ENCODE assay signal across 14 mouse cellular contexts in genomic region chr4:148878192-148878983, GRCm38 (mm10).
DNase-seq lines count a peak whose midpoint lies in the region; ATAC-seq and TF ChIP-seq lines count a peak whose summit lies in the region.
"Had no signal": no experiment of that assay in that cellular context is flagged by ENCODE, and none has a peak within 500 bp of the region (broad histone marks: within the 10 kb centered on the region; RNA-seq: fewer than 3 reads in every experiment).

No protein-coding gene starts in this region.

- 32% methylated on average over 11 of the region's 11 CpGs for WGBS in heart, embryonic 11.5 days (ENCODE audit: insufficient replicate concordance)
- WGBS in intestine, embryonic 16.5 days: 66% methylated on average over 11 of the region's 11 CpGs

- H3K36me3 ChIP-seq in heart, embryonic 11.5 days (ENCODE audit: control insufficient read depth, insufficient read depth, low read length): no peaks in the 10 kb centered on the region
- no peaks in the 10 kb centered on the region for H3K36me3 ChIP-seq in ES-Bruce4 (ENCODE audit: control insufficient read depth, insufficient read depth, low read length, poor library complexity, severe bottlenecking)
- no peaks in the 10 kb centered on the region for H3K36me3 ChIP-seq in intestine, embryonic 16.5 days (ENCODE audit: control insufficient read depth, insufficient read depth, low read length)
- H3K36me3 ChIP-seq: limb, embryonic 10.5 days; liver, embryonic 13.5 days had no signal

- no peak for TF ChIP-seq POLR2A in ES-Bruce4 (IDR thresholded peaks at IDR 0.05; ENCODE audit: insufficient read depth, low read length)

- peaks cover 68% of the 10 kb centered on the region for H3K4me1 ChIP-seq in heart, embryonic 11.5 days (ENCODE audit: control insufficient read depth, insufficient read depth, low read length)
- H3K4me1 ChIP-seq in ES-Bruce4 (ENCODE audit: control insufficient read depth, insufficient read depth, low read length): peaks cover 13% of the 10 kb centered on the region
- H3K4me1 ChIP-seq in intestine, embryonic 16.5 days (ENCODE audit: control insufficient read depth, insufficient read depth, low read length): peaks cover 14% of the 10 kb centered on the region

- no peak overlapping the region for H3K4me3 ChIP-seq in heart, embryonic 11.5 days (ENCODE audit: low read depth, low read length)
- H3K4me3 ChIP-seq in layer of hippocampus, adult 2 months: no peak overlapping the region
- no peak overlapping the region; the same call in 1 of the 2 replicates for H3K4me3 ChIP-seq in ES-Bruce4 (ENCODE audit: low read depth, low read length)
- H3K4me3 ChIP-seq in intestine, embryonic 16.5 days (ENCODE audit: low read length): no peak overlapping the region
- H3K4me3 ChIP-seq: limb, embryonic 10.5 days; liver, embryonic 13.5 days had no signal

- peak; percentile 50 for TF ChIP-seq CTCF in layer of hippocampus, adult 2 months (conservative IDR thresholded peaks at IDR 0.05)
- TF ChIP-seq CTCF in ES-Bruce4 (IDR thresholded peaks at IDR 0.05; ENCODE audit: low read depth, low read length): peak; percentile 62

- no peak overlapping the region; the same call in 1 of the 2 replicates for H3K9ac ChIP-seq in heart, embryonic 11.5 days (ENCODE audit: low read depth, low read length)
- H3K9ac ChIP-seq in ES-Bruce4 (ENCODE audit: low read depth, poor library complexity, severe bottlenecking): no peak overlapping the region
- no peak overlapping the region for H3K9ac ChIP-seq in intestine, embryonic 16.5 days (ENCODE audit: low read depth, low read length)
- H3K9ac ChIP-seq: liver, embryonic 13.5 days had no signal

- H3K27me3 ChIP-seq in heart, embryonic 11.5 days (ENCODE audit: control insufficient read depth, insufficient read depth, low read length): no peaks in the 10 kb centered on the region
- H3K27me3 ChIP-seq in ES-Bruce4 (ENCODE audit: control insufficient read depth, insufficient read depth, low read length, poor library complexity, severe bottlenecking): no peaks in the 10 kb centered on the region
- no peaks in the 10 kb centered on the region for H3K27me3 ChIP-seq in intestine, embryonic 16.5 days (replicated peaks; ENCODE audit: control insufficient read depth, insufficient read depth, low read length)
- H3K27me3 ChIP-seq: Patski had no signal

- intact Hi-C loops in heart, postnatal 25 days (cut with DNase I): loop anchor here (5.0 kb wide), 1 partner anchor 41 kb away; no protein-coding TSS in a partner anchor

- DNase-seq in heart, postnatal 25 days (ENCODE audit: low spot score): no peak
- no peak for DNase-seq in layer of hippocampus, adult 2 months (ENCODE audit: low spot score in 2 of 2)
- no peak for DNase-seq in layer of hippocampus, adult 18-20 months (ENCODE audit: low spot score in 2 of 2)
- DNase-seq: cerebellum, adult 11 months; gastrocnemius, postnatal 36 days; kidney, postnatal 10 days; liver, embryonic 13.5 days; midbrain, embryonic 14.5 days had no signal

- peak overlapping the region; percentile 75 for H3K27ac ChIP-seq in heart, embryonic 11.5 days (ENCODE audit: low read depth, low read length)
- H3K27ac ChIP-seq in layer of hippocampus, adult 2 months: no peak overlapping the region
- H3K27ac ChIP-seq in ES-Bruce4 (ENCODE audit: insufficient read depth, low read length): no peak overlapping the region
- H3K27ac ChIP-seq in intestine, embryonic 16.5 days (ENCODE audit: low read length): no peak overlapping the region
- H3K27ac ChIP-seq: limb, embryonic 10.5 days; liver, embryonic 13.5 days had no signal

- H3K9me3 ChIP-seq in heart, embryonic 11.5 days (replicated peaks; ENCODE audit: control insufficient read depth, low read length): no peaks in the 10 kb centered on the region
- H3K9me3 ChIP-seq in ES-Bruce4 (replicated peaks; ENCODE audit: control insufficient read depth, insufficient read depth, low read length, poor library complexity, severe bottlenecking): no peaks in the 10 kb centered on the region
- H3K9me3 ChIP-seq in intestine, embryonic 16.5 days (ENCODE audit: control insufficient read depth, low read length): no peaks in the 10 kb centered on the region
- H3K9me3 ChIP-seq: limb, embryonic 10.5 days; liver, embryonic 13.5 days had no signal

- H3K4me2 ChIP-seq in heart, embryonic 11.5 days: peak overlapping the region; percentile 17; the same call in 1 of the 2 replicates
- no peak overlapping the region for H3K4me2 ChIP-seq in intestine, embryonic 16.5 days (ENCODE audit: low read depth, low read length)
- H3K4me2 ChIP-seq: liver, embryonic 13.5 days had no signal

- no peak for ATAC-seq in heart, embryonic 11.5 days (replicated peaks; ENCODE audit: insufficient number of reproducible peaks, low FRiP score, low TSS enrichment)
- ATAC-seq in intestine, embryonic 16.5 days: 0 out of 2 replicates have a peak, but pooled peaks have one; percentile 19
- ATAC-seq in erythroblast, adult 5-6 weeks (replicated peaks; ENCODE audit: low FRiP score, poor library complexity, severe bottlenecking): no peak
- ATAC-seq: Patski had no signal

- TF ChIP-seq EP300 in ES-Bruce4 (IDR thresholded peaks at IDR 0.05; ENCODE audit: insufficient read depth, low read depth, low read length): no peak
